Mouse (Mus musculus): Measurements from ENCODE around the gene Rcbtb2. TPM values are rescaled to one million over a fixed set of nuclear protein-coding genes. Genes with fewer than 3 reads are reported as not detected.

Rcbtb2 gene
- polyA plus RNA-seq, 1 experiment from 2014 or later = 90.1 TPM

- Histone ChIP-seq H3K4me1 (peaks cover 3% of the 10 kb centered on the region; the same call in 1 of the 2 replicates), H3K9me3 (no peaks in the 10 kb centered on the region), H3K4me2 (no peak overlapping the region), H3K4me3 (no peak overlapping the region), H3K9ac (no peak overlapping the region), H3K27ac (no peak overlapping the region), H3K36me3 (no peaks in the 10 kb centered on the region), H3K27me3 (no peaks in the 10 kb centered on the region)
- WGBS = 72% methylated on average over 6 of the region's 6 CpGs
- no peak for ATAC-seq (ENCODE audit: insufficient number of reproducible peaks, low FRiP score, low TSS enrichment, low read depth)
Measured at GRCm38 (mm10) chr14:73253453-73254251, 130.8 kb downstream of the Rcbtb2 start.

DNA sequence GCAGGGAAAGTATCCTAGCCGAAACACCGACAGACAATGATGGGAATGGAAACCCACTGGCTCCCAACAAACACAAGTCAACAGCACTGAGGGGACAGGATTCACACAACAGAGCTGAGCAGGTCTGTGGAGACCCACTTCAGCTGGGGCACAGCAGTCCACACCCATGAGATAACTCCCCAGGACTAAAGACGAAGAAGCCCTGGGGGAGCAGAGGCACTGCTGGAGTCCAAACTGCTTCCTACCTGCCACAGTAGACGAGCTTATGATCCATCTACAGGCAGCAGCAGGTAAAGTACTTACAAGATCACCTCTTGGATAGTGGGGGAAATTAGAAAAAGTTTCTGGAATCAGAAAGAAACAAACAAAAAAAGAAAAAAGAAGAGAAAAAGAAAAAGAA is 131.6 kb downstream of the Rcbtb2 start:
- no peaks in the 10 kb centered on the region for H3K27me3 ChIP-seq
- H3K9ac ChIP-seq = no peak overlapping the region
- H3K36me3 ChIP-seq = no peaks in the 10 kb centered on the region
- WGBS = 78% methylated on average over 4 of the region's 4 CpGs
- ATAC-seq (ENCODE audit: insufficient number of reproducible peaks, low FRiP score, low TSS enrichment, low read depth) = no peak
- H3K4me1 ChIP-seq = peaks cover 3% of the 10 kb centered on the region; the same call in 1 of the 2 replicates
- H3K27ac ChIP-seq = no peak overlapping the region
- H3K4me2 ChIP-seq = no peak overlapping the region
- H3K4me3 ChIP-seq = no peak overlapping the region
- no peaks in the 10 kb centered on the region for H3K9me3 ChIP-seq

- peaks cover 3% of the 10 kb centered on the region; the same call in 1 of the 2 replicates for H3K4me1 ChIP-seq
- H3K4me3 ChIP-seq = no peak overlapping the region
- no peak overlapping the region for H3K27ac ChIP-seq
- no peak overlapping the region for H3K4me2 ChIP-seq
- ATAC-seq (ENCODE audit: insufficient number of reproducible peaks, low FRiP score, low TSS enrichment, low read depth) = no peak
- WGBS = 70% methylated on average over 3 of the region's 3 CpGs
- H3K9ac ChIP-seq = no peak overlapping the region
- H3K36me3 ChIP-seq = no peaks in the 10 kb centered on the region
- H3K27me3 ChIP-seq = no peaks in the 10 kb centered on the region
- no peaks in the 10 kb centered on the region for H3K9me3 ChIP-seq
Measured at GRCm38 (mm10) chr14:73255426-73255970, 132.7 kb downstream of the Rcbtb2 start.

DNA sequence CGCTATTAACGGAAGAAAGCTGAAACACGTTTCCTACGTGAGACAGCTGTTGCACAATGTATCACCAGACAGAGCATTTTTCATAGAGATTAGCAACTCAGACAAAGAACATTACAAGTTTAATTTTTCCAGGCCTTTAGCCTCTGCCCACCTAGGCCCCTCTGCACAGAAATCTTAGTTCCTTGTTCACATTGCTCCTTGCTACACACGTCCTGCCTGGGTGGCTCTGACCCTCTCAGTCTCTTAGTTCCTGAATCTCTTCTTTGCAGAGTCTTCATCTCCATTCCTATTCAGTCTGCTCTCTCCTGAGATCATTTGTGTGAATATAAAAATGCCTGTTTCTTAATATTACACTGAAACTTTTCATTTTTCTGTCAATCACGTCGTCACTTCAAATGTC is 134.5 kb downstream of the Rcbtb2 start:
- Histone ChIP-seq H3K36me3 (peaks cover 3% of the 10 kb centered on the region), H3K4me1 (peaks cover 3% of the 10 kb centered on the region; the same call in 1 of the 2 replicates), H3K9ac (no peak overlapping the region), H3K4me3 (no peak overlapping the region), H3K27ac (no peak overlapping the region), H3K27me3 (no peaks in the 10 kb centered on the region), H3K9me3 (no peaks in the 10 kb centered on the region), H3K4me2 (no peak overlapping the region)
- ATAC-seq (ENCODE audit: insufficient number of reproducible peaks, low FRiP score, low TSS enrichment, low read depth) = no peak
- 74% methylated on average over 7 of the region's 7 CpGs for WGBS

MicroRNA genes within 50 kb of the gene (microRNA counts, 519-probe panel; counts per million panel counts)
- microRNA mmu-miR-687 = not detected

Small RNAs within 50 kb of the gene (microRNA-seq; reads per million reads assigned to microRNA genes)
- not detected for gene Mir687

Other genes with a start within 250 kb of the Rcbtb2 start
- 0.21 and 0.22 TPM in 2 replicates for gene Cysltr2, start 73.9 kb upstream of the Rcbtb2 start, polyA plus RNA-seq (2015; fragmentation: Nextera tagmentation; extraction: Ambion mirVana)
- 12.6 and 12.7 TPM in 2 replicates for gene Lpar6, start 114.9 kb downstream of the Rcbtb2 start, polyA plus RNA-seq (2015; fragmentation: Nextera tagmentation; extraction: Ambion mirVana)
- 18.0 and 23.2 TPM in 2 replicates for gene Rb1, start 202.8 kb downstream of the Rcbtb2 start, polyA plus RNA-seq (2015; fragmentation: Nextera tagmentation; extraction: Ambion mirVana)